Mouse (Mus musculus): Measurements from ENCODE around the gene Grik3. TPM values are rescaled to one million over a fixed set of nuclear protein-coding genes. Genes with fewer than 3 reads are reported as not detected.

The Grik3 gene
- 1.1 TPM in 2 replicates for polyA plus RNA-seq (2014; fragmentation: Nextera tagmentation; extraction: Ambion mirVana)

DNA sequence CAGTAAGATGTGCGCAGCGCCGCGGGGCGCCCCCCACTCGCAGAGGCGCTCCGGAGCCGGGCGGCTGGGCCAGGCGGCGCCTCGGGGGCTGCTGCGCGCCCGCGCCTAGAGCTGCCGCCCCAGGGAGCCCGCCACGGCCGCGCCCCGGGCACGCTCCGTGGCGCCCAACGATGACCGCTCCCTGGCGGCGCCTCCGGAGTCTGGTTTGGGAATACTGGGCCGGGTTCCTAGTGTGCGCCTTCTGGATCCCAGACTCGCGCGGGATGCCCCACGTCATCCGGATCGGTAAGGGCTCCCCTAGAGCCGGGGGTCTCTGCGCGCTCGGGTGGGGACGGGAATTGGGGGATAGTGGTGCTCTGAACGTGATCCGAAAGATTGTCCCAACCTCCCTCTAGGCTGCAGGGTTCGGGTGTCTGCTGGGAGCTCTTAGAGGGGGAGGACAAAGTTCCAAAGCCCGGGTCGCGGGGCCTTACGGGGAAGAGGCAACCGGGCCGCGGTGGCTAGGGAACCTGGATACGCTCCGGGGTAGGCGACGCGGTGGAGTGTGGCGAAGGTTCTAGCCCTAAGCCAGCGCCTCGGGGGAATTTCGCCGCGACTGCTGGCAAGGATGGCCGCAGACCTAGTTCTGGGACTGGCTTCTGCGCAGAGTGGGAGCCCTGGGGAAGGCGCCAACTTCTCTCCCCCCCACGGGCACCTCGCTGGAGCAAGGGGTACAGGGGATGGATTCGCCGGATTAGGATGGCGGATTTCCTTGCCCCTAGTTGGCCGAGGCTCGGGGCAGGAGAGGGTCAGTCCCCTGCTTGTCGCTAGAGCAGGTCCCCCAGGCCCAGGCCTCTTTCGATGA, at the start of gene Grik3:
Gene Grik3 (plus strand): TSS at position 40 of the 844 bp plus-strand sequence.
- no peaks in the 10 kb centered on the region for H3K36me3 ChIP-seq (ENCODE audit: control insufficient read depth, insufficient read depth, low read length)
- H3K9me3 ChIP-seq (ENCODE audit: control insufficient read depth, low read depth, low read length) = no peaks in the 10 kb centered on the region
- peak within 1 kb of the TSS; percentile 25 for H3K4me3 ChIP-seq (ENCODE audit: low read depth, low read length)
- H3K4me2 ChIP-seq (replicated peaks; ENCODE audit: low read depth, low read length) = peak within 1 kb of the TSS; percentile 51
- WGBS = under 1% methylated on average over 67 of the region's 77 CpGs
- H3K9ac ChIP-seq (replicated peaks; ENCODE audit: low read depth, low read length) = no peak within 1 kb of the TSS
- no peaks in the 10 kb centered on the region for H3K4me1 ChIP-seq (ENCODE audit: control insufficient read depth, insufficient read depth, low read length)
- peaks cover 93% of the 10 kb centered on the region for H3K27me3 ChIP-seq (ENCODE audit: control insufficient read depth, insufficient read depth, low read length)
- H3K27ac ChIP-seq (ENCODE audit: low read length) = no peak within 1 kb of the TSS
- ATAC-seq (ENCODE audit: insufficient number of reproducible peaks, insufficient read depth, low FRiP score, low read depth) = peak; percentile 16; the same call in 1 of the 2 replicates

DNA sequence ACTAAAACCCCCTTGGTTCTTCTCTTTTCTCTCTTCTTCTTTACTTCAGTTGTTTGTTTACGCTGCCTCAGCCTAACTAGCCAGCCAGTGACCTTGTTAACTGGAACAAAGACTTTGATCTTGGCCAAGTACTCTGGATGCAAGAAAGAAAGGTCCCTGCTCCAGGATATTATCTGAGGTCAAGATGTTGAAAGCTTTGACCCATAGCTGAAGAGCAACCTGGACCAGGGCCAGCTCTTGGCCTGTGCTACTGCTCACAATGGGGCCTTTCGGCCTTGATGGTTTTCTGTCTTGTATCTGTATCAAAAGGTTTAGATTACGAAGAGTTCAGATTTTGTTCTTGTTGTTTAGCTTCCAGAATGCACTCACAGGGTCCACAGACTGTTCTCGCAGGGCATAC, 48.7 kb upstream of the Grik3 start:
- ATAC-seq (ENCODE audit: insufficient number of reproducible peaks, insufficient read depth, low FRiP score, low read depth) = no peak
- no peak overlapping the region for H3K4me3 ChIP-seq (ENCODE audit: low read depth, low read length)
- no peaks in the 10 kb centered on the region for H3K27me3 ChIP-seq (ENCODE audit: control insufficient read depth, insufficient read depth, low read length)
- no peaks in the 10 kb centered on the region for H3K36me3 ChIP-seq (ENCODE audit: control insufficient read depth, insufficient read depth, low read length)
- no peaks in the 10 kb centered on the region for H3K9me3 ChIP-seq (ENCODE audit: control insufficient read depth, low read depth, low read length)
- no peak overlapping the region for H3K27ac ChIP-seq (ENCODE audit: low read length)
- no peak overlapping the region for H3K9ac ChIP-seq (replicated peaks; ENCODE audit: low read depth, low read length)
- H3K4me1 ChIP-seq (ENCODE audit: control insufficient read depth, insufficient read depth, low read length) = no peaks in the 10 kb centered on the region
- WGBS = 88% methylated on average over 4 of the region's 4 CpGs
- no peak overlapping the region for H3K4me2 ChIP-seq (replicated peaks; ENCODE audit: low read depth, low read length)

DNA sequence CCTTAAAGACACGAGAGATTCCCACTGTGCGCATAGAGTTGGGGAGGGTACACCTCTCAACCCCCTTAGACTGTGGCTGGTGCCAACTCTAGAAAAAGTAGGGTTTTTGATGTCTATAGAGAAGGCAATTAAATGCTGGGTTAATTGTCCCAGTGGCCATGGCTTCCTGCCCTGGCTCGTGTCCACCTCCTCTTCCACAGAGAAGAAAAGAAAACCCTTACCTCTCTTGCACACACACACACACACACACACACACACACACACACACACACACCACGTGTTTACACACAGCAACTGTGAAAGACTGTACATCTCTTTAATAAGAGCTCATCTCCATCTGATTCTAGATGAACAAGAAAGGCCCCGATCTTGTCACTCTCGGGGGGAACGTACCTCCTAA, 46.1 kb upstream of the Grik3 start:
- Histone ChIP-seq H3K4me3 (ENCODE audit: low read depth, low read length) (no peak overlapping the region), H3K36me3 (ENCODE audit: control insufficient read depth, insufficient read depth, low read length) (no peaks in the 10 kb centered on the region), H3K27ac (ENCODE audit: low read length) (no peak overlapping the region), H3K4me1 (ENCODE audit: control insufficient read depth, insufficient read depth, low read length) (no peaks in the 10 kb centered on the region), H3K27me3 (ENCODE audit: control insufficient read depth, insufficient read depth, low read length) (no peaks in the 10 kb centered on the region), H3K9ac (replicated peaks; ENCODE audit: low read depth, low read length) (no peak overlapping the region), H3K4me2 (replicated peaks; ENCODE audit: low read depth, low read length) (no peak overlapping the region), H3K9me3 (ENCODE audit: control insufficient read depth, low read depth, low read length) (no peaks in the 10 kb centered on the region)
- no peak for ATAC-seq (ENCODE audit: insufficient number of reproducible peaks, insufficient read depth, low FRiP score, low read depth)
- WGBS = 84% methylated on average over 7 of the region's 7 CpGs

DNA sequence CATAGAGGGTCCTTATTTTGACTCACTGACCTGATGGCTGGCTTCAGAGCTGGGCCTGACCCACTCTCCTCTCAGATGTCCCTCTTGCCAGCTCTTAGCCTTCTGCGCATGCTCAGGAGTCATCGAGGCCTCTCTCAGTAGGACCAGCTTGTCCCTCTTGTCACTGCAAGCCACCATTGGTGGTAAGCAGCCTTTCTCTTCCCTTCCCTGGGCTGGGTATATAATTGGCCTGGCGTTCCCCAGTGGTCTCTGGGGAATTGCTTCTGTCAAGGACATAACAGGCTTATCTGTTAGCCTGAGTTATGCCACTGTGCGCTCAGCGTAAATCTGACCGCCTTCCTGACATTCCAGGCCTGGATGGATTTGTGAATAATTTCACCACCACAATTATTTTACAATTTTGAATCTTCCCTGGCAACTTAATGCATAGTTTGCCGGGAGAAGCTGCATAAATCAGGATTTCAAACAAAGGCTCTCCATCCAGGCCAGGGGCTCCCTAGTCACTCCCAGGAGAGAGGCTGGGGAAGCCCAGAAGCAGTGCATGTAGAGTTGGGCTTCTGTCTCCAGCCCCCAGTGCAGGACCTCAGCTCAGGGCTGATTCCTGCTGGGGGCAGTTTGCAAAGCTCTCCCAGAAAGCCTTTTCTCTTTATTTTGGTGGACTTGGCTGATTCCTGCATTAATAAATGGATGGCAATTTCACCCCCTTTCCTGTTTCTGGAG, 39.7 kb upstream of the Grik3 start:
- no peaks in the 10 kb centered on the region for H3K36me3 ChIP-seq (ENCODE audit: control insufficient read depth, insufficient read depth, low read length)
- H3K9ac ChIP-seq (replicated peaks; ENCODE audit: low read depth, low read length) = no peak overlapping the region
- no peak overlapping the region for H3K27ac ChIP-seq (ENCODE audit: low read length)
- H3K9me3 ChIP-seq (ENCODE audit: control insufficient read depth, low read depth, low read length) = no peaks in the 10 kb centered on the region
- no peak overlapping the region for H3K4me2 ChIP-seq (replicated peaks; ENCODE audit: low read depth, low read length)
- 45% methylated on average over 7 of the region's 7 CpGs for WGBS
- H3K27me3 ChIP-seq (ENCODE audit: control insufficient read depth, insufficient read depth, low read length) = no peaks in the 10 kb centered on the region
- no peaks in the 10 kb centered on the region for H3K4me1 ChIP-seq (ENCODE audit: control insufficient read depth, insufficient read depth, low read length)
- no peak overlapping the region for H3K4me3 ChIP-seq (ENCODE audit: low read depth, low read length)
- no peak for ATAC-seq (ENCODE audit: insufficient number of reproducible peaks, insufficient read depth, low FRiP score, low read depth)

DNA sequence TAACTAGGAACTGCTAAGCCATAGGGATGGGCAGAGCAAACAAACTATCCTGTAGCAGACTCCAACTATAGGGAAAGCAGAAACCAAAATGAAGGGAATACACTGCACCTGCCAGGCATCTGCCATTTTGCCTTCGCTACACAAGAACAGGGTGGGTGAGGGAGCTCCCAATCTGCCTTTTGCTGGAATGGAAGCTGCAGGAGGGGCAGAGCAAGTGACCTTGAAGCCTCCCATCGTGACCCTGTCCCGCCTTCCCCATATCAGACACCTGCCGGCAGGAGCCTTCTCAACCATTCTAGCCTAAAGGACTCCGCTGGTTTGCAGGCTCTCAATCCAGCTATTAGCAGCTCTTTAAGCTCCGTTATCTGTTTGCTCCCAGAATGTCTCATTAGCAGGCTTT, 38.7 kb upstream of the Grik3 start:
- Histone ChIP-seq H3K27me3 (ENCODE audit: control insufficient read depth, insufficient read depth, low read length) (no peaks in the 10 kb centered on the region), H3K9me3 (ENCODE audit: control insufficient read depth, low read depth, low read length) (no peaks in the 10 kb centered on the region), H3K4me1 (ENCODE audit: control insufficient read depth, insufficient read depth, low read length) (no peaks in the 10 kb centered on the region), H3K4me3 (ENCODE audit: low read depth, low read length) (no peak overlapping the region), H3K4me2 (replicated peaks; ENCODE audit: low read depth, low read length) (no peak overlapping the region), H3K27ac (ENCODE audit: low read length) (no peak overlapping the region), H3K36me3 (ENCODE audit: control insufficient read depth, insufficient read depth, low read length) (no peaks in the 10 kb centered on the region), H3K9ac (replicated peaks; ENCODE audit: low read depth, low read length) (no peak overlapping the region)
- WGBS = 27% methylated on average over 6 of the region's 6 CpGs
- no peak for ATAC-seq (ENCODE audit: insufficient number of reproducible peaks, insufficient read depth, low FRiP score, low read depth)

DNA sequence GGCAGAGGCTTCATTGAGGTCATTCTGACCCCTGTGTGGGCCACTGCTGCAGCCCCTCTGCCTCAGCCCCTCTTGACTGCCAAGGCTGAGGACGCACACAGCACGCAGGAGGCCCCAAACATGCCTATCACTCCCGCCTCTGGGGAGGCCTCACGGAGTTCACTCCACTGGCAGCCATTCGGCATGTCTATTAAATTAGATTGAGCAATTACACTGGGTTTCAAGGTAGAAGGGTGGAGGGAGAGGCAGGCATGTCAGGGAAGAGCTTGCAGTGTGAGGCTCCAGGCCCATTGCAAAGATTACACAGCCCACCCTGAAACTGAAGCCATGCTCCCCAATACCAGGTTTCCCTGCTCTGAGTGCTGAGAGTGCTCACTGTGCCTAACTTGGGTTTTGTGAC, 34.0 kb upstream of the Grik3 start:
- no peak overlapping the region for H3K4me2 ChIP-seq (replicated peaks; ENCODE audit: low read depth, low read length)
- H3K36me3 ChIP-seq (ENCODE audit: control insufficient read depth, insufficient read depth, low read length) = no peaks in the 10 kb centered on the region
- H3K4me1 ChIP-seq (ENCODE audit: control insufficient read depth, insufficient read depth, low read length) = no peaks in the 10 kb centered on the region
- H3K27ac ChIP-seq (ENCODE audit: low read length) = no peak overlapping the region
- no peak overlapping the region for H3K4me3 ChIP-seq (ENCODE audit: low read depth, low read length)
- no peaks in the 10 kb centered on the region for H3K27me3 ChIP-seq (ENCODE audit: control insufficient read depth, insufficient read depth, low read length)
- no peak overlapping the region for H3K9ac ChIP-seq (replicated peaks; ENCODE audit: low read depth, low read length)
- 70% methylated on average over 5 of the region's 5 CpGs for WGBS
- ATAC-seq (ENCODE audit: insufficient number of reproducible peaks, insufficient read depth, low FRiP score, low read depth) = no peak
- H3K9me3 ChIP-seq (ENCODE audit: control insufficient read depth, low read depth, low read length) = no peaks in the 10 kb centered on the region

DNA sequence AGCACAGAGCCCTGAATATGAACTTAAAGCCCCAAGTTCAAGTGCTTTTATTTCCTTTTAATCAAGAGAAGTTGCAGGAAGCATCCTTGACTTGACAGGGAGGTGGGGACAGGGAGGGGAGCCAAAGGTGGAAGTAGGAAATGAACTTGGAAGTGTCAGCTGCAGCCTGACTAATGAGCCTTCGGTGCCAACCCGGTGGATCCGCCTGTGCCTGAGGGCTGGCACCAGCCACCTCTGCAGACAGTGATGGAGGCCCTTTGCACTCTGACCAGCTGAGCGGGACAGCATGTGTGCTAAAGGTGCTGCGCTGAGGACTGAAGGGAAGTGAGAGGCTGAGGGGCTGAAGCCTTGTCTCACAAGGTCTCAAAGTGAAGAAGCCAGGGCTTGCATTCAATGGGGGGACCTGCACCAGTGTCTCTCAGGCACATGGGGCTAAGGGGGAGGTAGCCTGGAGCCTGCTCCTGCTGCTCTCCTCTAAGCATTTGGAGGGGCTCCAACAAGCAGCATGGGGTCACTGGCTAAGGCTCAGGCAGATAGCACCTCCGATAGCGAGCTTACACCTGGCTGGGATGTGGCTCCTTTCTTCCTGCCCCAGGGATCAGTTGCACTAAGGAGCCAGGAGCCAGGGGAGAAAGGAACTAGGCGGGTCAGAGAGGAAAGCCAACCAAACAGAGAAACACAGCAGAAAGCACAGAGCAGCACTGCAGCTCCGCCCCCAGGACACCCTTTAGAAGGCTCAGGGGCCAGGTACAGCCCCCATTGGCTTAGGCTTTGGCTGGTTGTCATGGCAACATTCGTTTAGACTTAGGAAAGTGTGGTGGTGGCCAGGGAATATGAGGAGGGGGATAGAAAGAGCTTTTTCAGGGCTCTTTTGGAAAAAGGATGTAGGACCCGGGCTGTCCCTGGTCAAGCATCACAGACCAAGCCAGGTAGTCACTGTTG, 33.1 kb upstream of the Grik3 start:
- Histone ChIP-seq H3K4me3 (ENCODE audit: low read depth, low read length) (no peak overlapping the region), H3K27me3 (ENCODE audit: control insufficient read depth, insufficient read depth, low read length) (no peaks in the 10 kb centered on the region), H3K36me3 (ENCODE audit: control insufficient read depth, insufficient read depth, low read length) (no peaks in the 10 kb centered on the region), H3K9ac (replicated peaks; ENCODE audit: low read depth, low read length) (no peak overlapping the region), H3K9me3 (ENCODE audit: control insufficient read depth, low read depth, low read length) (no peaks in the 10 kb centered on the region), H3K27ac (ENCODE audit: low read length) (0 out of 2 replicates have a peak overlapping the region, but pooled peaks have one; percentile 11), H3K4me1 (ENCODE audit: control insufficient read depth, insufficient read depth, low read length) (no peaks in the 10 kb centered on the region), H3K4me2 (replicated peaks; ENCODE audit: low read depth, low read length) (no peak overlapping the region)
- no peak for ATAC-seq (ENCODE audit: insufficient number of reproducible peaks, insufficient read depth, low FRiP score, low read depth)
- WGBS = 25% methylated on average over 11 of the region's 11 CpGs

DNA sequence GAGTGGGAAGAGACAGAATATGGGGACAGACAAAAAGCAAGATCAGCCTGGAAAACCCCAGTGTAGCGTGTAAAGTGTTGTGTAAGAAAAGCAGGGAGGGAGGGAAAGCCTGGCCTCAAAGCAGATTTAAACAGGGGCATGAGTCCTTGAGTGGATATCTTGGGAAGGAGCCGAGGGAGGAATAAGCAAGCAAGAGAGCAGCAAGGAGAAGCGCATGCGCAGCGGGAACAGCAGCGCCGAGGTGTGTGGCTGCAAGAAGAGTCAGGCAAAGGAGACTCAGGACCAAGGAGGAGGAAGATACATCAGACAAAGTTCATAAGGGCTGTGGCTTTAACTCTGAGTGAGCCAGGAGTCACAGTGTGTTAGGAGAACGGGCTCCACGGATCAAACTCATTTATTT, 30.7 kb upstream of the Grik3 start:
- ATAC-seq (ENCODE audit: insufficient number of reproducible peaks, insufficient read depth, low FRiP score, low read depth) = no peak
- H3K4me3 ChIP-seq (ENCODE audit: low read depth, low read length) = no peak overlapping the region
- no peaks in the 10 kb centered on the region for H3K36me3 ChIP-seq (ENCODE audit: control insufficient read depth, insufficient read depth, low read length)
- H3K27ac ChIP-seq (ENCODE audit: low read length) = no peak overlapping the region
- H3K9me3 ChIP-seq (ENCODE audit: control insufficient read depth, low read depth, low read length) = no peaks in the 10 kb centered on the region
- H3K9ac ChIP-seq (replicated peaks; ENCODE audit: low read depth, low read length) = no peak overlapping the region
- H3K27me3 ChIP-seq (ENCODE audit: control insufficient read depth, insufficient read depth, low read length) = no peaks in the 10 kb centered on the region
- H3K4me1 ChIP-seq (ENCODE audit: control insufficient read depth, insufficient read depth, low read length) = no peaks in the 10 kb centered on the region
- 74% methylated on average over 9 of the region's 9 CpGs for WGBS
- no peak overlapping the region for H3K4me2 ChIP-seq (replicated peaks; ENCODE audit: low read depth, low read length)

Data from stomach, embryonic 14.5 days (tissue).